Mouse (Mus musculus) CH12.LX (cell line): ENCODE measurements around the gene Bmx. TPM values are rescaled to one million over a fixed set of nuclear protein-coding genes. Genes with fewer than 3 reads are reported as not detected.

ENCODE experiments used
- DNase-seq: peaks from one replicate; pipeline ENCODE4 v3.0.0-alpha.2; 2013; ENCODE audit errors: extremely low read depth
- H3K27ac ChIP-seq: 2 replicates; pipeline ENCODE4 v1.5.1; 2012; ENCODE audit warnings: low read depth, mild to moderate bottlenecking, control low read depth, moderate library complexity; ENCODE audit not compliant: insufficient read depth
- H3K27me3 ChIP-seq: replicated peaks from 2 replicates; pipeline ENCODE3; 2012; ENCODE audit warnings: inconsistent platforms
- H3K36me3 ChIP-seq, 2 experiments: replicated peaks in 1 of 2; 2 replicates each; pipeline versions ENCODE3 to v1.6.1; 2012; ENCODE audit warnings: inconsistent platforms in 1 of 2, low read length in 1 of 2, mild to moderate bottlenecking in 1 of 2, mixed read lengths in 1 of 2, moderate library complexity in 1 of 2; ENCODE audit not compliant: control insufficient read depth in 1 of 2, insufficient read depth in 1 of 2
- H3K4me1 ChIP-seq, 2 experiments: 2 replicates each; pipeline ENCODE4 v1.6.1; 2012; ENCODE audit warnings: inconsistent platforms in 1 of 2, moderate library complexity in 1 of 2; ENCODE audit not compliant: insufficient read depth in 2 of 2, control insufficient read depth in 1 of 2
- H3K4me2 ChIP-seq: 2 replicates; pipeline ENCODE4 v1.6.1; 2012; ENCODE audit warnings: low read depth, mild to moderate bottlenecking, control low read depth; ENCODE audit not compliant: poor library complexity, insufficient read depth, severe bottlenecking
- H3K4me3 ChIP-seq, 3 experiments: fragments of 150-350 bp in 1 of 3; sonication (generic) in 1 of 3; replicated peaks in 1 of 3; 2 replicates each; pipeline versions ENCODE3 to v1.5.1; 2011 to 2012; ENCODE audit warnings: low read depth in 2 of 3, low read length in 2 of 3, mild to moderate bottlenecking in 2 of 3, moderate library complexity in 2 of 3, control low read depth in 1 of 3, improper control_type of control experiment in 1 of 3, inconsistent platforms in 1 of 3, mixed read lengths in 1 of 3; ENCODE audit not compliant: poor library complexity in 1 of 3
- H3K79me2 ChIP-seq: replicated peaks from 2 replicates; pipeline ENCODE4 v1.6.1; 2012; ENCODE audit warnings: mild to moderate bottlenecking, moderate library complexity; ENCODE audit not compliant: control insufficient read depth, poor library complexity, insufficient read depth, severe bottlenecking; ENCODE audit errors: extremely low read depth
- H3K9ac ChIP-seq: 2 replicates; pipeline ENCODE4 v1.6.1; 2012; ENCODE audit warnings: low read depth, mild to moderate bottlenecking, control low read depth, moderate library complexity; ENCODE audit not compliant: insufficient read depth
- H3K9me3 ChIP-seq: replicated peaks from 2 replicates; pipeline ENCODE3; 2012; ENCODE audit warnings: low read length, inconsistent platforms, mixed read lengths
- CHD2 ChIP-seq: IDR thresholded peaks from 2 replicates; pipeline ENCODE4 v1.6.1; 2011; ENCODE audit warnings: low read length, improper control_type of control experiment
- CTCF ChIP-seq, 2 experiments: IDR thresholded peaks in 1 of 2; conservative IDR thresholded peaks in 1 of 2; 2 replicates each; pipeline ENCODE4 v1.5.1; 2011 to 2012; ENCODE audit warnings: low read depth in 2 of 2, low read length in 2 of 2, improper control_type of control experiment in 1 of 2, inconsistent platforms in 1 of 2, mild to moderate bottlenecking in 1 of 2, moderate library complexity in 1 of 2
- GABPA ChIP-seq: IDR thresholded peaks from 2 replicates; pipeline ENCODE4 v1.6.1; 2012; ENCODE audit warnings: low read depth, low read length, improper control_type of control experiment, inconsistent platforms; ENCODE audit not compliant: insufficient replicate concordance
- HCFC1 ChIP-seq: IDR thresholded peaks from 2 replicates; pipeline ENCODE4 v1.6.1; 2012; ENCODE audit warnings: low read depth, mild to moderate bottlenecking, inconsistent platforms, low read length, improper control_type of control experiment
- JUND ChIP-seq: conservative IDR thresholded peaks from 2 replicates; pipeline ENCODE4 v1.6.1; 2011; ENCODE audit warnings: low read depth, low read length, improper control_type of control experiment
- MXI1 ChIP-seq: IDR thresholded peaks from 2 replicates; pipeline ENCODE4 v1.6.1; 2011; ENCODE audit warnings: mild to moderate bottlenecking, low read depth, low read length, improper control_type of control experiment
- NELFE ChIP-seq: IDR thresholded peaks from 2 replicates; pipeline ENCODE4 v1.6.1; 2011; ENCODE audit warnings: low read depth, low read length, improper control_type of control experiment
- NRF1 ChIP-seq: IDR thresholded peaks from 2 replicates; pipeline ENCODE4 v1.6.1; 2014; ENCODE audit warnings: low read depth, mild to moderate bottlenecking, inconsistent platforms, low read length, improper control_type of control experiment, moderate library complexity
- PAX5 ChIP-seq: IDR thresholded peaks from 2 replicates; pipeline ENCODE4 v1.6.1; 2012; ENCODE audit warnings: low read length, inconsistent platforms, mixed read lengths
- POLR2A ChIP-seq: IDR thresholded peaks from 2 replicates; pipeline ENCODE4 v1.6.1; 2011; ENCODE audit warnings: low read depth, mild to moderate bottlenecking, improper control_type of control experiment, low read length
- UBTF ChIP-seq: IDR thresholded peaks from 2 replicates; pipeline ENCODE4 v1.6.1; 2012; ENCODE audit warnings: low read depth, mild to moderate bottlenecking, inconsistent platforms, low read length, improper control_type of control experiment, moderate library complexity
- USF1 ChIP-seq: IDR thresholded peaks from 2 replicates; pipeline ENCODE4 v1.6.1; 2014; ENCODE audit warnings: low read depth, mild to moderate bottlenecking, inconsistent platforms, low read length, improper control_type of control experiment
- ZMIZ1 ChIP-seq: IDR thresholded peaks from 2 replicates; pipeline ENCODE4 v1.6.1; 2012; ENCODE audit warnings: low read depth, mild to moderate bottlenecking, inconsistent platforms, low read length, improper control_type of control experiment
- ZNF384 ChIP-seq: IDR thresholded peaks from 2 replicates; pipeline ENCODE4 v1.6.1; 2012; ENCODE audit warnings: low read depth, low read length, improper control_type of control experiment, inconsistent platforms
- dilution Hi-C: fragments of 300-500 bp; cut with MboI; formaldehyde crosslinking; loops from 2 replicates; pipeline ENCODE4 v1.14.3; 2020; ENCODE audit warnings: low sequenced_read_pairs; ENCODE audit not compliant: extremely low pct_unique_long_range_greater_than_20kb, extremely low pct_ligation_motif_present
- in situ Hi-C: fragments of 300-500 bp; cut with MboI; formaldehyde crosslinking; loops from 3 replicates; pipeline ENCODE4 v1.14.3; 2019; ENCODE audit warnings: low sequenced_read_pairs, low pct_ligation_motif_present, low pct_unique_long_range_greater_than_20kb, mixed read lengths
- polyA plus RNA-seq: library from polyadenylated mRNA; unstranded; fragments of >175 nt; gene quantifications from 2 replicates; pipeline ENCODE4 v1.2.1, GENCODE M21; 2012; ENCODE audit warnings: low read depth; ENCODE audit not compliant: insufficient read length
- total RNA-seq, 2 experiments: library from RNA; depleted of rRNA; stranded (reverse); fragments of 300-350 nt in 1 of 2; fragments of >200 nt in 1 of 2; gene quantifications; 2 replicates each; pipeline ENCODE4 v1.2.3; 2012 to 2014

Bmx gene
- total and polyA plus RNA-seq, 3 experiments = 0.08 TPM; not detected in 2

DNA sequence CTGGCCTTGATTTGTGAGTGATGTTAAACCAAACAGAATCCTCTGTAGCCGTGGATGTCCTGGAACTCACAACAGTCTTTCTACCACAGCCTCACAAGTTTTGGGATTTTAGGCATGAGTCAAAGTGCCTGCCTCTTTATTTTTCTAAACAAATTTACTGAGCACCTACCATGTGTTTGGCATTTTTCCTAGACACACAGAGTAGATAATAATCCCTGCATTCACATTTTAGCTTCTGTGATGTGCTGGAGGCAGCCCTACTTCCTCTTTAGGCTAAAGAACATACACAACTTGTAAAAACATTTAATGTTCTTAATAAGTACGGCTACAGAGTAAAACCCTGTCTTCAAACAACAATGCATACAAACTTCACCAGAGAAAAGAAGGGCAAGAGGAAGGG is 87.0 kb downstream of the Bmx start:
- no peaks in the 10 kb centered on the region for H3K9me3 ChIP-seq
- no peak for DNase-seq
- no peaks in the 10 kb centered on the region for H3K79me2 ChIP-seq
- dilution Hi-C loops = no loop called here
- H3K4me1 ChIP-seq = no peaks in the 10 kb centered on the region
- no peak for TF ChIP-seq PAX5
- no peak for TF ChIP-seq NRF1
- in situ Hi-C loops = no loop called here
- H3K36me3 ChIP-seq = no peaks in the 10 kb centered on the region
- no peaks in the 10 kb centered on the region for H3K27me3 ChIP-seq
- H3K27ac ChIP-seq = no peak overlapping the region
- H3K9ac ChIP-seq = no peak overlapping the region
- no peak overlapping the region for H3K4me3 ChIP-seq
- H3K4me2 ChIP-seq = no peak overlapping the region

DNA sequence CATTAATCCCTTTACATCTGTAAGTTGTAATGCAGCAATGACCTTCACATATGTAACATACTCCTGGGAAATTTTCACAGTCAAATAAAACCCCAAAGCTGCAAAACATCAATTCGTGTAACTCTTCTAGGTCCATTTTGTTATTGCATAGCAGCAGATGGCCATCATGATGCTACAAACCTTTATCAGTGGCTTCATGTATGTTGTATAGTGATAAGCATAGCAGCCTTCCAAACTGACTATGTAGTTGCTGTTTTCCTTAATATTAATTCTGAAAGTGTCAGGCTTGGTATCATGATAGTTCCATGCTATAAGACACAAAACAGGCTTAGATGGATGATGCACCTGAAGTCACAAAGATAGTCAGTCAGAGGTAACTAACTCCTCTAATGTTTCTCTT is 93.3 kb downstream of the Bmx start:
- TF ChIP-seq ZMIZ1 (no peak), UBTF (no peak), USF1 (no peak), CTCF (conservative IDR thresholded peaks at IDR 0.05 in 1 of 2, IDR thresholded peaks at IDR 0.05 in 1 of 2; ENCODE audit: low read depth in 2 of 2, low read length in 2 of 2) (no peak), ZNF384 (no peak), NELFE (no peak)
- no peaks in the 10 kb centered on the region for H3K36me3 ChIP-seq
- H3K79me2 ChIP-seq = no peaks in the 10 kb centered on the region
- H3K27me3 ChIP-seq = no peaks in the 10 kb centered on the region
- H3K4me1 ChIP-seq = no peaks in the 10 kb centered on the region
- no peaks in the 10 kb centered on the region for H3K9me3 ChIP-seq
- no peak for DNase-seq
- no peak overlapping the region for H3K4me3 ChIP-seq
- H3K4me2 ChIP-seq = no peak overlapping the region
- in situ Hi-C loops (no loop called here), dilution Hi-C loops (no loop called here)
- no peak overlapping the region for H3K27ac ChIP-seq
- no peak overlapping the region for H3K9ac ChIP-seq

DNA sequence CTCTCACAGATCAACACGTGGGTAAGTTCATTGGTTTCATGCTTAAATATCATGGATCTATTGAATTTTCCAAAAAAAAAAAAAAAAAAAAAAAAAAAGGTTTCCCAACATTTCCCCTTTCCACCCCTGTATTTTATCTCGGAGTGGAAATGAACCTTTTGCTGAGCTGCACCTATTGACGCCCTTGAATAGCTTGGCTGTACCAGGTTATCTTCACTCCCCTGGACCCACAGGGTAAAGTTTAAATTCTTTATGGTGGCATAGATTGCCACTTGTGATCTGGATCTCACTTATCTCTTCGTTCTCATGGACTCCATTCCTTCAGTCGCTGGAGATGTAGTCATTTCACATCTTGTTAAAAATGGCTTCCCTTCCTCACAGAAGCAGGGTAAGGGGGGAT is 103.4 kb downstream of the Bmx start:
- TF ChIP-seq GABPA (no peak), POLR2A (no peak), CHD2 (no peak), PAX5 (no peak), HCFC1 (no peak), MXI1 (no peak), JUND (no peak)
- in situ Hi-C loops = no loop called here
- dilution Hi-C loops = no loop called here

More for the DNA sequence above, 103.4 kb downstream of the Bmx start:
- Histone ChIP-seq H3K4me2 (no peak overlapping the region), H3K79me2 (no peaks in the 10 kb centered on the region), H3K27ac (no peak overlapping the region), H3K27me3 (no peaks in the 10 kb centered on the region), H3K36me3 (no peaks in the 10 kb centered on the region), H3K4me3 (no peak overlapping the region), H3K4me1 (no peaks in the 10 kb centered on the region), H3K9me3 (no peaks in the 10 kb centered on the region), H3K9ac (no peak overlapping the region)
- DNase-seq = no peak
